Mouse (Mus musculus) G1E (cell line): ENCODE results near the gene Olfr750.

Experiments used
- CTCF ChIP-seq: IDR thresholded peaks from 2 replicates; pipeline ENCODE4 v1.5.1; 2012; ENCODE audit warnings: low read depth, low read length, inconsistent platforms, mixed read lengths
- GATA2 ChIP-seq: IDR thresholded peaks from 2 replicates; pipeline ENCODE4 v1.6.1; 2012; ENCODE audit warnings: low read depth, low read length, inconsistent platforms, borderline replicate concordance
- TAL1 ChIP-seq: conservative IDR thresholded peaks from 2 replicates; pipeline ENCODE4 v1.6.1; 2012; ENCODE audit warnings: low read depth, low read length, inconsistent platforms, mixed read lengths

DNA sequence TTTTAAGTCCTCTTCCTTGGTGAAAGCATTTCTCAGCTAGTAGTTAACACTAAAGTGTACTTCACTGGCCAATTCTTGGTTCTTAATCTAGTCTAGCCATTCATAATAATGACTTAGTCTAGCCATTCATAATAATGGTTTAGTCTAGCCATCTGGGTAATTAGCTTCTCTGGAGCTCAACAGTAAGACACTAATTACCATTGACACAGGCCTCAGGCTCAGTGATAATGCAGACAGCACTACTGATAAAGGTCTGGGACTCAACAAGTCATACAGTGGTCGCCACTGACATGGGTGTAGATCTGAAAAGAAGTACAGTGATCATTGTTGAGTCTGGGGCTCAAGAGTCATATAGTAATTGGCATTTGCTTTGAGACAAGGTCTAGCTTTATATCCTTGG lies 49.4 kb downstream of the Olfr750 start:
- no peak for TF ChIP-seq CTCF
- no peak for TF ChIP-seq GATA2
- TF ChIP-seq TAL1: no peak
